Mouse (Mus musculus) neural tube, embryonic 12.5 days (tissue): ENCODE measurements around the gene Lifr. TPM values are rescaled to one million over a fixed set of nuclear protein-coding genes. Genes with fewer than 3 reads are reported as not detected.

Source experiments
- ATAC-seq: fragments of 200-750 bp; cut with Nextera tagmentation; 2 replicates; pipeline ENCODE4 v1.8.0; 2017; ENCODE audit warnings: low read depth, mild to moderate bottlenecking, moderate TSS enrichment, moderate library complexity; ENCODE audit not compliant: low FRiP score
- H3K27ac ChIP-seq: fragments of 300-500 bp; sonication (generic); 2 replicates; pipeline ENCODE4 v1.5.1; 2016
- H3K27me3 ChIP-seq: fragments of 300-500 bp; sonication (generic); replicated peaks from 2 replicates; pipeline ENCODE4 v1.6.1; 2016; ENCODE audit warnings: mild to moderate bottlenecking
- H3K36me3 ChIP-seq: fragments of 300-500 bp; sonication (generic); 2 replicates; pipeline ENCODE4 v1.6.1; 2016; ENCODE audit warnings: mild to moderate bottlenecking
- H3K4me1 ChIP-seq: fragments of 300-500 bp; sonication (generic); 2 replicates; pipeline ENCODE4 v1.6.1; 2016
- H3K4me2 ChIP-seq: fragments of 300-500 bp; sonication (generic); replicated peaks from 2 replicates; pipeline ENCODE4 v1.6.1; 2016; ENCODE audit warnings: mild to moderate bottlenecking
- H3K4me3 ChIP-seq: fragments of 300-500 bp; sonication (generic); 2 replicates; pipeline ENCODE4 v1.5.1; 2016
- H3K9ac ChIP-seq: fragments of 300-500 bp; sonication (generic); 2 replicates; pipeline ENCODE4 v1.6.1; 2016; ENCODE audit warnings: mild to moderate bottlenecking
- H3K9me3 ChIP-seq: fragments of 300-500 bp; sonication (generic); 2 replicates; pipeline ENCODE4 v1.6.1; 2016; ENCODE audit warnings: mild to moderate bottlenecking
- WGBS: fragments of 180-500 bp; shearing (Covaris S2); methylation state at CpG from one replicate; pipeline ENCODE4 v1.1.7; 2016; 5-methylcytosine and 5-hydroxymethylcytosine counted together
- polyA plus RNA-seq: library from polyadenylated mRNA; unstranded; fragments of >200 nt; fragmentation: Nextera tagmentation; extraction: Ambion mirVana; gene quantifications from 2 replicates; pipeline ENCODE4 v1.2.1, GENCODE M21; 2016

Lifr gene
- polyA plus RNA-seq, 1 experiment from 2014 or later: 23.9 TPM

GRCm38 (mm10) chr15:7173346-7173745 is 82.9 kb downstream of the Lifr start:
- H3K4me3 ChIP-seq: no peak overlapping the region
- peaks cover 20% of the 10 kb centered on the region for H3K36me3 ChIP-seq
- no peaks in the 10 kb centered on the region for H3K27me3 ChIP-seq
- ATAC-seq: no peak
- H3K4me1 ChIP-seq: no peaks in the 10 kb centered on the region
- no peak overlapping the region for H3K9ac ChIP-seq
- H3K27ac ChIP-seq: no peak overlapping the region
- H3K9me3 ChIP-seq: no peaks in the 10 kb centered on the region
- 87% methylated on average over 7 of the region's 7 CpGs for WGBS
- H3K4me2 ChIP-seq: no peak overlapping the region

DNA sequence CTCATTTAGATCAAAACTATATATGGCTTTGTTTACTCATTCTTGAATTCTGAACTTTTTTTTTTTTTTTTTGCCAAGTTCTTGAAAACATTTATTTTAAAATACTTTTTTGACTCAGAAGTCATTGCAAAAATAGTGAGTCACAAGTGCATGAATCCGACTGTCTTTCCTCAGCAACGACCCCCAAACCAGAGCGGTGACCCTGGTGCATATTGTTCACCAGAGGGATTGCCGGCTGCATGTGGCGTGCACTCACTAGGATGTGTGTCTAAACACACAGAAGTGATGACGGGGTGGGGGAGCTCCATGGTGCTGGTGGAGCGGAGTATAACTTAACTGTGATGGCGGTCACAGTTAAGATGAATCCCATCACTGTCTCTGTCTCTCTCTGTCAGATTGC is 83.4 kb downstream of the Lifr start:
- H3K9ac ChIP-seq: no peak overlapping the region
- no peak overlapping the region for H3K4me3 ChIP-seq
- WGBS: 89% methylated on average over 8 of the region's 8 CpGs
- no peaks in the 10 kb centered on the region for H3K4me1 ChIP-seq
- no peak overlapping the region for H3K4me2 ChIP-seq
- no peak for ATAC-seq
- no peaks in the 10 kb centered on the region for H3K27me3 ChIP-seq
- no peak overlapping the region for H3K27ac ChIP-seq
- peaks cover 20% of the 10 kb centered on the region for H3K36me3 ChIP-seq
- no peaks in the 10 kb centered on the region for H3K9me3 ChIP-seq

GRCm38 (mm10) chr15:7180576-7180975 is 90.2 kb downstream of the Lifr start:
- H3K4me3 ChIP-seq: no peak overlapping the region
- no peak overlapping the region for H3K4me2 ChIP-seq
- H3K27ac ChIP-seq: no peak overlapping the region
- ATAC-seq: no peak
- H3K36me3 ChIP-seq: peaks cover 30% of the 10 kb centered on the region
- no peaks in the 10 kb centered on the region for H3K27me3 ChIP-seq
- no peaks in the 10 kb centered on the region for H3K9me3 ChIP-seq
- 53% methylated on average over 6 of the region's 6 CpGs for WGBS
- H3K4me1 ChIP-seq: no peaks in the 10 kb centered on the region
- H3K9ac ChIP-seq: no peak overlapping the region

DNA sequence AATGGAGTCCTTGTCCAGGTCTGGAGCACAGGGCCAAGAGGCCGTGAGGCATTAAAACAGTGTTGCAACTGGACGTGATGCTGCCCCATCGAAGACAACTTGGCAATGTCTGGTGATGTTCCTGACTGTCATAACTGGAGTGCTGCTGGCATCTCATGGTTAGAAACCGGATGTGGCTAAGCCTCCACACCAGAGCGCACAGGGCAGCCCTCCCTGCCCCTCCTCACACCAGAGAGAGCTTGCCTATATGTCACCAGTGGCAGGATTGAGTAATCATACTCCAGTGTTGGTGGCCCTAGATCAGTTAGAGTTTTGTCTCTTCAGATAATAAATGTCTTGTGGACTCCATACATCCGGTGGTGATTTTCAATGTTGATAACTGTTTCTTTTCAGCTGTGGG is 97.3 kb downstream of the Lifr start:
- H3K27me3 ChIP-seq: no peaks in the 10 kb centered on the region
- peaks cover 52% of the 10 kb centered on the region for H3K36me3 ChIP-seq
- no peak overlapping the region for H3K4me3 ChIP-seq
- peaks cover 2% of the 10 kb centered on the region; the same call in 1 of the 2 replicates for H3K4me1 ChIP-seq
- no peaks in the 10 kb centered on the region for H3K9me3 ChIP-seq
- 94% methylated on average over 6 of the region's 6 CpGs for WGBS
- no peak overlapping the region for H3K4me2 ChIP-seq
- ATAC-seq: no peak
- H3K9ac ChIP-seq: no peak overlapping the region
- H3K27ac ChIP-seq: no peak overlapping the region

DNA sequence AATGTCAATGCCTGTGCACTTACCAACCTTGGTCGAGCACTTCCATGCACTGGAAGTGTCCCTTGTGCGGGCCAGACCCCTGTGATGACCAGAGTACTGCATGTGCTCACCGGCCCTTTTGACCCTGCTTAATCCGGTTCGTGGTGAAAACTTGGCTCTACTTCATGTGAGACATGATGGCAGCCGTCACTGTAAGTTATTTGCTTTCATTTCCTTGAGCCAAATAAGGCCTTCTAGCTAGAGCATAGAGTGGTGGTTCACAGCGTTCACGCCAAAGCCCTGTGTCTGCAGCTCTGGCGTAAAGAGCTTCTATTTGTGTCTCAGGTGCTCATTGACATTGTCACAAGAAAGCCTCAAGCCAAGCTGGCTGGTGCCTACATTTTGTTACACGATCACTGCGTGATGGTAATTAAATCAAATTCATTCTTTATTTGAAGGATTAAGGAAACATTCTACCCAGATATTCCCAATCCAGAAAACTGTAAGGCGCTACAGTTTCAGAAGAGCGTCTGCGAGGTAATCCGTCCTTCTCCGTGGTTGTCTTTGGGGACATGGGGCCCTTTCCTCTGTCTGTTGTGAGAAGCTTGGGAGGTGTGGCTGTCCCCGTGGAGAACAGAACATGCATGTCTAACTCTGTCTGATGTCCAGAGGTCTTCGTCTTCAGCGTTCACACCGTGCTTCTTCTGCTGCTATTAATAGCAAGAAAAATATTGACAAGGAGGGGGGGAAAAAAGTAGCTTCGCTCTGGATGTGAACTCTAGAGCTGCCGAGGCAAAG is 99.5 kb downstream of the Lifr start:
- no peak overlapping the region for H3K27ac ChIP-seq
- no peak overlapping the region for H3K9ac ChIP-seq
- peaks cover 19% of the 10 kb centered on the region for H3K4me1 ChIP-seq
- H3K9me3 ChIP-seq: no peaks in the 10 kb centered on the region
- 92% methylated on average over 22 of the region's 22 CpGs for WGBS
- ATAC-seq: no peak
- H3K4me2 ChIP-seq: no peak overlapping the region
- H3K4me3 ChIP-seq: no peak overlapping the region
- no peaks in the 10 kb centered on the region for H3K27me3 ChIP-seq
- H3K36me3 ChIP-seq: peaks cover 43% of the 10 kb centered on the region

DNA sequence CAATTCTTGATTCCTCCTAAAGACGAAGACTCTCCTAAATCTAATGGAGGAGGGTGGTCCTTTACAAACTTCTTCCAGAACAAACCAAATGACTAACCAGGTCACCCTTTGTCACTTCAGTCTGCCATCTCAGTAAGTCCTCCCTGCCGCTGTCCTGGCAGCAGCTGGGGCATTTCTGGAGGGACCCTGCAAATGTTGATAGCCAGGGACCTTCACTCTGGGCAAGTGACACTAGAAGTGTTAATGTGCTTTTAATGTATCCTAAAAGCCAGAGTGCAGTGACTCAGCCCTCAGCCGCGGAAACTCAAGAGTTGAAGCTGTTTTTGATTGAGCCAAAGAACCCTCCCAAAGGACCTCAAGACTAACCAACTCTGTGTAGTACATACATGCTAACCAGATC is 100.7 kb downstream of the Lifr start:
- Histone ChIP-seq H3K27me3 (no peaks in the 10 kb centered on the region), H3K4me3 (no peak overlapping the region), H3K4me2 (no peak overlapping the region), H3K4me1 (peaks cover 22% of the 10 kb centered on the region), H3K9ac (no peak overlapping the region), H3K9me3 (no peaks in the 10 kb centered on the region), H3K27ac (no peak overlapping the region), H3K36me3 (peaks cover 34% of the 10 kb centered on the region)
- ATAC-seq: no peak
- WGBS: 85% methylated on average over 4 of the region's 4 CpGs

DNA sequence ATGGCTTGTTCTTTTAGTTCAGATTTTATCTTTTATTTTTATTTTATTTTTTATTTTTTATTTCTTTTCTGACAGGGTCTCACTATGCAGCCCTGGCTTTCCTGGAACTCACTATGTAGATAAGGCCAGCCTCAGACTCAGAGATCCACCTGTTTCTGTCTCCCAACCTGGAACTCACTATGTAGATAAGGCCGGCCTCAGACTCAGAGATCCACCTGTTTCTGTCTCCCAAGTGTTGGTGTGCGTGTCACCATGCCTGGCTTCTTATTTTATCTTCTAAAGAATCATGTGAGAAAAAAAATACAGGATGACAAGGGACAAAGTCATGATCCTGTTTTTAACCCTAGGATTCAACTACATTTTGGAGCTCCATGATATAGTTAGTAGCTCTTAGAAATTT is 102.2 kb downstream of the Lifr start:
- H3K9me3 ChIP-seq: no peaks in the 10 kb centered on the region
- H3K4me3 ChIP-seq: no peak overlapping the region
- H3K4me2 ChIP-seq: no peak overlapping the region
- H3K36me3 ChIP-seq: peaks cover 20% of the 10 kb centered on the region
- WGBS: 91% methylated on average over 2 of the region's 2 CpGs
- ATAC-seq: no peak
- no peaks in the 10 kb centered on the region for H3K27me3 ChIP-seq
- no peak overlapping the region for H3K27ac ChIP-seq
- H3K9ac ChIP-seq: no peak overlapping the region
- H3K4me1 ChIP-seq: peaks cover 25% of the 10 kb centered on the region

GRCm38 (mm10) chr15:7194147-7194720 is 103.8 kb downstream of the Lifr start:
- Histone ChIP-seq H3K36me3 (peaks cover 18% of the 10 kb centered on the region), H3K4me2 (peak overlapping the region; percentile 44), H3K4me1 (peaks cover 31% of the 10 kb centered on the region), H3K4me3 (no peak overlapping the region), H3K27ac (peak overlapping the region; percentile 64; the same call in 1 of the 2 replicates), H3K9ac (no peak overlapping the region), H3K27me3 (no peaks in the 10 kb centered on the region), H3K9me3 (no peaks in the 10 kb centered on the region)
- ATAC-seq: peak; percentile 66
- WGBS: 9% methylated on average over 13 of the region's 13 CpGs

DNA sequence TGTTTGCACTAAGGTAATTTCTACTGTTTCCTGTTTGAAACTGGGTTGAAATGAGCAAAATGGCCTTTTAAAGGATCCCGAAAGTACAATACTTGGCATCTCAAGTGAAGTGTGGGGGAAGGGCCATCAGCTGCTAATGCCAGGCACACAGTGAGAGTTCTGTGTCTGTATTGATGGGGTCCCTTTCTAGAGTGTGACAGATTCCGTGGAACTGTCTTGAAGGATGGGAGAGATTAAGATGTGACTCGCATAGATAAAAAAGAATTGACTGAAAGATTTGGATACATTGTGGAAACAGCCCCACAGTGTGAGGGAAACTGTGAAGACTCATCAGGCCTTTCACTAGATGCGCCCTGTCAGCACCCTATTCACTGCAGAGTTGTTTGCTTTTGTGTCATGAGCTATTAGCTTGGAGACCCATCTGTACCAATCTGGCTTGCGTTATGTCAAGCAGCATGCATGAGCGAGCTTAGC is 104.4 kb downstream of the Lifr start:
- Histone ChIP-seq H3K36me3 (peaks cover 15% of the 10 kb centered on the region), H3K4me2 (peak overlapping the region; percentile 44; the same call in 1 of the 2 replicates), H3K4me3 (no peak overlapping the region), H3K9ac (no peak overlapping the region), H3K4me1 (peaks cover 36% of the 10 kb centered on the region), H3K27ac (peak overlapping the region; percentile 64; the same call in 1 of the 2 replicates), H3K27me3 (no peaks in the 10 kb centered on the region), H3K9me3 (no peaks in the 10 kb centered on the region)
- WGBS: 22% methylated on average over 6 of the region's 6 CpGs
- ATAC-seq: peak; percentile 83

- Histone ChIP-seq H3K4me1 (peaks cover 44% of the 10 kb centered on the region), H3K27me3 (no peaks in the 10 kb centered on the region), H3K9me3 (no peaks in the 10 kb centered on the region), H3K4me3 (no peak overlapping the region), H3K27ac (no peak overlapping the region), H3K4me2 (no peak overlapping the region), H3K36me3 (no peaks in the 10 kb centered on the region), H3K9ac (no peak overlapping the region)
- no peak for ATAC-seq
- 59% methylated on average over 3 of the region's 3 CpGs for WGBS
These were observed 107.4 kb downstream of the Lifr start for GRCm38 (mm10) chr15:7197652-7198445.

DNA sequence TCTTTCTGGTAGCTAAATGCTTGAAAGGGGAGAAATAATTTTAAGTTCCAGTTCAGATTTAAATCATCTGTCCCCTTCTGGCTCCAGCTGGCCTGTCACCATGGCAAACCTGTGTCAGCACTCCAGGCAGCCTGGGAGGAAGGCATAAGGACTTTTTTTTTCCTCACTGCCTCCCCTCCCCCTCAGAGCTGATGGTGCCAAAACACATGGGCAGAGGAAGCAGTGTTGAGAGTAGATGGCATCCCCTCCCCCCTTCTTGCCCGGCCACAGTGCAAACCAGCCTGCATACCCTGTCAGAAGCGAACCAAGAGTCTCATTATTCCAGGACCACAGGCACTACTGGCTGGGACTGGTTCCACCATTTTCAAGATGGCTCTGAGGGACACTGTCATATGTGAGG is 108.4 kb downstream of the Lifr start:
- H3K9me3 ChIP-seq: no peaks in the 10 kb centered on the region
- no peak overlapping the region for H3K4me3 ChIP-seq
- H3K27me3 ChIP-seq: no peaks in the 10 kb centered on the region
- no peaks in the 10 kb centered on the region for H3K36me3 ChIP-seq
- 33% methylated on average over 2 of the region's 2 CpGs for WGBS
- H3K4me2 ChIP-seq: no peak overlapping the region
- ATAC-seq: peak; percentile 67
- peak overlapping the region; percentile 54; the same call in 1 of the 2 replicates for H3K27ac ChIP-seq
- H3K9ac ChIP-seq: no peak overlapping the region
- peaks cover 43% of the 10 kb centered on the region for H3K4me1 ChIP-seq

DNA sequence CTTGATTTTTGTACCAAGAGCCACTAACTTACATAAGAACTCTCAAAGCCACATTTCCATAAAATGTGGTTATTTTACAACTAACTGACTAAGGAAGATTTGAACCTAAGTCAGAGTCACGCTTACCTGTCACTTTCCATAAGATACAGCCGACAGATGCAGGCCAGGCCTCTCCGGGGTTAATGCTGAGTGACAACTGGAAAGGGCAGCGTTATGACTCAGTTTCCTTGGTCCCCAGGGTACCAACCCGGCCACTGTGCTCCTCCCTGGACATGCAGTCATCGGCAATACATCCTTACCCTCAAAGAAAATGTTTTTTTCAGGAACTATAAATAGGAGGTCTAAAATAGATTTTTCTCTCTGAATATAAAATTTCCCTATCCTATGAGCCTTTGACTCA is 109.9 kb downstream of the Lifr start:
- no peak for ATAC-seq
- Histone ChIP-seq H3K9me3 (no peaks in the 10 kb centered on the region), H3K4me2 (no peak overlapping the region), H3K4me3 (no peak overlapping the region), H3K9ac (no peak overlapping the region), H3K4me1 (peaks cover 37% of the 10 kb centered on the region), H3K27me3 (no peaks in the 10 kb centered on the region), H3K27ac (no peak overlapping the region), H3K36me3 (no peaks in the 10 kb centered on the region)
- WGBS: 75% methylated on average over 6 of the region's 6 CpGs
